Mouse (Mus musculus) liver, adult 2 months (tissue): ENCODE data around the gene Rpap1. TPM values are rescaled to one million over a fixed set of nuclear protein-coding genes. Genes with fewer than 3 reads are reported as not detected.
"Not testable (repeated sequence)": the region's sequence is repeated elsewhere in the genome, so short reads cannot be mapped to it uniquely, and the experiment has no call there.

Experiments used
- DNase-seq: peaks from one replicate; pipeline ENCODE4 v3.0.0-alpha.2; 2011; ENCODE audit warnings: low read depth, low spot score; ENCODE audit errors: extremely low read depth
- H3K27ac ChIP-seq: fragments of 200-500 bp; replicated peaks from 2 replicates; pipeline ENCODE4 v1.5.1; 2012; ENCODE audit warnings: low read depth, mild to moderate bottlenecking, control low read depth, inconsistent platforms, low read length; ENCODE audit not compliant: insufficient read depth
- H3K27me3 ChIP-seq: fragments of 200-500 bp; 2 replicates; pipeline ENCODE4 v1.6.1; 2012; ENCODE audit warnings: mild to moderate bottlenecking, moderate library complexity, low read length, inconsistent platforms; ENCODE audit not compliant: control insufficient read depth, insufficient read depth
- H3K36me3 ChIP-seq: fragments of 200-500 bp; 2 replicates; pipeline ENCODE4 v1.6.1; 2012; ENCODE audit warnings: low read length, inconsistent platforms; ENCODE audit not compliant: control insufficient read depth, insufficient read depth
- H3K4me1 ChIP-seq: fragments of 200-500 bp; 2 replicates; pipeline ENCODE4 v1.6.1; 2011; ENCODE audit warnings: low read length; ENCODE audit not compliant: control insufficient read depth, insufficient read depth
- H3K4me3 ChIP-seq: fragments of 200-500 bp; 2 replicates; pipeline ENCODE4 v1.5.1; 2011; ENCODE audit warnings: low read depth, mild to moderate bottlenecking, control low read depth, low read length, moderate library complexity; ENCODE audit not compliant: insufficient read depth
- H3K79me2 ChIP-seq: fragments of 200-500 bp; 2 replicates; pipeline ENCODE4 v1.6.1; 2012; ENCODE audit warnings: inconsistent platforms, mild to moderate bottlenecking, low read length, moderate library complexity; ENCODE audit not compliant: control insufficient read depth, insufficient read depth
- H3K9ac ChIP-seq: fragments of 200-500 bp; 2 replicates; pipeline ENCODE4 v1.6.1; 2012; ENCODE audit warnings: low read depth, mild to moderate bottlenecking, control low read depth, inconsistent platforms, low read length
- CTCF ChIP-seq: fragments of 200-500 bp; IDR thresholded peaks from 2 replicates; pipeline ENCODE4 v1.5.1; 2011; ENCODE audit warnings: low read depth, low read length, control low read depth
- POLR2A ChIP-seq: fragments of 200-500 bp; IDR thresholded peaks from 2 replicates; pipeline ENCODE4 v1.6.1; 2011; ENCODE audit warnings: low read length, control low read depth; ENCODE audit not compliant: insufficient read depth; ENCODE audit errors: extremely low read depth
- WGBS: fragments of 180-500 bp; shearing (Covaris S2); methylation state at CpG from one replicate; pipeline ENCODE4 v1.1.7; 2018; 5-methylcytosine and 5-hydroxymethylcytosine counted together
- polyA plus RNA-seq: library from polyadenylated mRNA; depleted of rRNA; stranded (reverse); fragments of >200 nt; gene quantifications from 2 replicates; pipeline ENCODE4 v1.2.3, GENCODE M21; 2012; rRNA removed
- total RNA-seq: library from RNA; depleted of rRNA; stranded (reverse); fragments of >200 nt; gene quantifications from 2 replicates; pipeline ENCODE4 v1.2.3, GENCODE M21; 2014; rRNA removed

Rpap1 gene
- total and polyA plus RNA-seq, 2 experiments: 2.4 to 10.5 TPM

DNA sequence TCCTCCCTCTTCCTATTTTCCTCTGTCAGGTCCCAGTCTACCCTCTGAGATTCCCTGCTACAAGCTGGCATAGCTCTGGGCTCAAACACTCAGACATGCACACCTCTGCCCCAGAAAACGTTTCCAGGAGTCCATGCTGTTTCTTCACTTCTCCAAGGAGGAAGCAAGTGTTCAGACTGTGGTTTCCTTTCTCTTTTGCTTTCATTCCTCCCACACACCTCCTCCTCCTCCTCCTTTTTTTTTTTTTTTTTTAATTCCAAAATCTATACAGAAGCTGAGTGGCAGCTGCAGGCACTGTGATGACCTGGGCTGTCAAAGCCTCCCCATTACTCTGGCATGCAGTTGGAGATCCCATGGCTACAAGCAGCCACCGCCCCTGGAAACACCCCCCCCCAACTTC, 46.8 kb downstream of the Rpap1 start:
- peaks cover 8% of the 10 kb centered on the region for H3K27me3 ChIP-seq

DNA sequence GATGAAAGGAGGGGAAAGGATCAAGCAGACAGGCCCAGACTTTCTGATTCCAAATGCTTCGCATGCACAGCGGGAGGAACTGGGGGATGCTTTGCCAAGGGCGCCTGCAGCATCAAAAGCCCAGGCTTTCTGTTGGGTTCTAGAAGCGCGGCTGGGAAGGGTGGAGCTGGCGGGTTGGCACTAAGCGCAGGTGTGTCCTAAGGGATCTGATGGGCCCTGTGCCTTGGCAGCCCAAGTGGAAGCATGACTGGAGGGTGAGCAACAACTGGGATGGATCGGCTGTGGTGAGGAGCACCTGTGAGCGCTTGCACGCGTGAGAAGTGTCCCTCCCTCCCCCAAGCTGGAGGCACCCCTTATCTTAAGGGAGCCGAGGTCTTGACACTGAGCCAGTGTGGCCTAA, 50.2 kb downstream of the Rpap1 start:
- WGBS: 37% methylated on average over 12 of the region's 12 CpGs
- H3K27me3 ChIP-seq: no peaks in the 10 kb centered on the region
- no peak overlapping the region for H3K4me3 ChIP-seq
- DNase-seq: no peak
- no peak overlapping the region for H3K9ac ChIP-seq
- no peaks in the 10 kb centered on the region for H3K79me2 ChIP-seq
- peaks cover 14% of the 10 kb centered on the region; the same call in 1 of the 2 replicates for H3K36me3 ChIP-seq
- TF ChIP-seq POLR2A: no peak
- TF ChIP-seq CTCF: no peak
- H3K27ac ChIP-seq: no peak overlapping the region
- no peaks in the 10 kb centered on the region for H3K4me1 ChIP-seq

More for the DNA sequence above, 46.8 kb downstream of the Rpap1 start:
- no peaks in the 10 kb centered on the region for H3K36me3 ChIP-seq
- TF ChIP-seq POLR2A (no peak), CTCF (no peak)
- WGBS: 66% methylated on average over 2 of the region's 2 CpGs
- no peaks in the 10 kb centered on the region for H3K79me2 ChIP-seq
- peaks cover 14% of the 10 kb centered on the region; the same call in 1 of the 2 replicates for H3K4me1 ChIP-seq
- no peak for DNase-seq
- no peak overlapping the region for H3K4me3 ChIP-seq
- H3K9ac ChIP-seq: no peak overlapping the region
- H3K27ac ChIP-seq: no peak overlapping the region

DNA sequence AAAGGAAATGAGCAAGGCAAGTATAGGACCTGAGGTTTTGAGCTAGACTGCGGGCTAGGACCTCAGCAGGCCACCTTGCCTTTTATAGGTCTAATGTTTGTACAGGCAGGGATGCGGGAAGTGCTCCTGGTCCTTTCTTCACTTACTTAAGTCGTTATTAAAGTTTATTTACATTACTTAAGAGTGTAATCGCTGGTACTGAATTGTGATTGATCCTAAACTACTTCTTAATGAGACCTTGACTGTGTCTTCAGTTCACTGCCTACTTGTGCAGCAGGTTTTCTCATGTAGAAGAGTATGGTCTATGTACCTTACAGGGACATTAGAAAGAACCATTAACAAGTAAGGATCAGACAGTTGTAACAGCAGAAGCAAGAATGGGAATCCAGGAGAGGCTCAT, 56.6 kb downstream of the Rpap1 start:
- TF ChIP-seq CTCF (no peak), POLR2A (no peak)
- Histone ChIP-seq H3K4me1 (no peaks in the 10 kb centered on the region), H3K36me3 (peaks cover 62% of the 10 kb centered on the region), H3K9ac (no peak overlapping the region), H3K79me2 (no peaks in the 10 kb centered on the region), H3K27ac (no peak overlapping the region), H3K4me3 (no peak overlapping the region), H3K27me3 (no peaks in the 10 kb centered on the region)
- WGBS: 93% methylated on average over 4 of the region's 4 CpGs
- DNase-seq: no peak

DNA sequence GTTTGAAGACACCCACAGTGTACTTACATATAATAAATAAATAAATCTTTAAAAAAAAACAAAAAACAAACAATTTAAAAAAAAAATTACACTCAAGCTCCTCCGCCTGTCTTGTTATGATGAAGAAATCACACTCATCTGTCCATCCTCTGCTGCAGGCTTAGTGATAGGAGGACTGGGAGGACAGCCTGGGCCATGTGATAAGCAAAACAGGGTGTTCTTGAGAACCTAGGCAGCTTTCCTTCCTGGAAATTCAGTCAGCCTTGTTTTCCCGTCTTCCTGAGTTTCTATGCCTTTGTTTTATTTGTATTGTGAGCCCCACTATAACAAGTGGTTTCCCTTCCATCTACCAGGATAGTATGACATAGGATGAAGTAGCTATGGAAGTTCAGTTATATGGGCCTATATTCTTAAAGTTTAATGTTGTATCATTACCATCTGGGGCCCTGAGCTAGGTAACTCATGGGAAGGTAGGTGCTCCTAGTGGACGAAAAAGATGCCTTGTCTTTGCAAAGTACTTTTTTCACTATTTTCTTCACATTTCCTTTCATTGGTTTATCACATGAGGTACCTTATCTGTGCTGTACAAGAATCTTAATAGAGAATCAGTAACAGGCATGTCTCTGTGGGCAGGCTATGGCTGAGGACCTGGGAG, 59.4 kb downstream of the Rpap1 start:
- peaks cover 72% of the 10 kb centered on the region for H3K36me3 ChIP-seq
- no peak overlapping the region for H3K27ac ChIP-seq
- H3K4me3 ChIP-seq: no peak overlapping the region
- H3K9ac ChIP-seq: no peak overlapping the region
- H3K4me1 ChIP-seq: no peaks in the 10 kb centered on the region
- DNase-seq: no peak
- no peak for TF ChIP-seq POLR2A
- no peak for TF ChIP-seq CTCF
- 96% methylated on average over 3 of the region's 3 CpGs for WGBS
- no peaks in the 10 kb centered on the region for H3K79me2 ChIP-seq
- no peaks in the 10 kb centered on the region for H3K27me3 ChIP-seq

DNA sequence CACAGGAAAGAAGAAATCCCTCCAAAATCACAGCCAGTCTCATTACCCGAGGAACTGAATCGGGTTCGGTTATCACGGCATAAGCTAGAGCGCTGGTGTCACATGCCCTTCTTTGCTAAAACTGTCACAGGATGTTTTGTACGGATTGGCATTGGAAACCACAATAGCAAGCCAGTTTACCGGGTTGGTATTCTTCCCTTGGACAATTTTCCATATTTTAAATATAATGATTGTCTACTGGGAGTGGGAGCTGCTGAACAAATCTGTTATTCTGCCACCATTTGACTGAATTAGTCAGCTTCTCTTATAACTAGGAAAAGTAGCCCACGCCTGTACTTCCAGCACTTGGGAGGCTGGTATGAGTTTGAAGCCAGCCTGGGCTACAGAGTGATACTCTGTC, 66.3 kb downstream of the Rpap1 start:
- DNase-seq: no peak

DNA sequence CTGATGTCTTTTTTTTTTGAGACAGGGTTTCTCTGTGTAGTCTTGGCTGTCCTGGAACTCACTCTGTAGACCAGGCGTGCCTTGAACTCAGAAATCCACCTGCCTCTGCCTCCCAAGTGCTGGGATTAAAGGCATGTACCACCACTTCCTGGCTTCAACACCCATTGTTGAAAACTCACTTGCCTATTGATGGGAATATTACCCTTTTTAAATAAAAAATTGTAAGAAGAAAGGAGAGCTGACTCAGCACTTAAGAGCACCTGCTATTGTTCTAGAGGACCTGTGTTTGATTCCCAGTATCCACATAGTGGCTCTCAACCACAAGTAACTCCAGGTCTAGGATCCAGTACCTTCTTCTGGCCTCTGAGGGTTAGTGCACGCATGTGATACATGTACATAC, 71.5 kb downstream of the Rpap1 start:
- H3K36me3 ChIP-seq: peaks cover 39% of the 10 kb centered on the region
- not testable (repeated sequence) for H3K4me1 ChIP-seq, H3K4me3 ChIP-seq, H3K9ac ChIP-seq, H3K27ac ChIP-seq, H3K79me2 ChIP-seq, H3K27me3 ChIP-seq, DNase-seq
- whole genome bisulfite sequencing: 100% methylated on average over 2 of the region's 2 CpGs

More for the DNA sequence above, 66.3 kb downstream of the Rpap1 start:
- Histone ChIP-seq H3K27ac (no peak overlapping the region), H3K4me1 (no peaks in the 10 kb centered on the region), H3K9ac (no peak overlapping the region), H3K27me3 (no peaks in the 10 kb centered on the region), H3K4me3 (no peak overlapping the region), H3K79me2 (no peaks in the 10 kb centered on the region), H3K36me3 (peaks cover 53% of the 10 kb centered on the region)
- 97% methylated on average over 8 of the region's 8 CpGs for WGBS
- TF ChIP-seq CTCF (no peak), POLR2A (no peak)

Other genes starting within 250 kb of the Rpap1 start
- gene Exd1, start 239.9 kb downstream of the Rpap1 start, total RNA-seq: 0.83 and 0.87 TPM in 2 replicates
- 0.66 and 0.87 TPM in 2 replicates for gene Exd1, start 239.9 kb downstream of the Rpap1 start, polyA plus RNA-seq
- gene Chp1, start 239.8 kb downstream of the Rpap1 start, total RNA-seq: 165 and 178 TPM in 2 replicates
- 176 and 216 TPM in 2 replicates for gene Chp1, start 239.8 kb downstream of the Rpap1 start, polyA plus RNA-seq
- 0.46 and 1.4 TPM in 2 replicates for gene Nusap1, start 169.2 kb downstream of the Rpap1 start, total RNA-seq
- gene Nusap1, start 169.2 kb downstream of the Rpap1 start, polyA plus RNA-seq: 0.06 and 0.07 TPM in 2 replicates
- gene Oip5, start 169.1 kb downstream of the Rpap1 start, total RNA-seq: 0.92 and 0.94 TPM in 2 replicates
- 0.37 and 0.69 TPM in 2 replicates for gene Oip5, start 169.1 kb downstream of the Rpap1 start, polyA plus RNA-seq
- gene Ndufaf1, start 124.7 kb downstream of the Rpap1 start, total RNA-seq: 28.0 and 36.2 TPM in 2 replicates
- gene Ndufaf1, start 124.7 kb downstream of the Rpap1 start, polyA plus RNA-seq: 7.6 and 9.4 TPM in 2 replicates
- 5.4 and 5.6 TPM in 2 replicates for gene Rtf1, start 112.5 kb downstream of the Rpap1 start, total RNA-seq
- gene Rtf1, start 112.5 kb downstream of the Rpap1 start, polyA plus RNA-seq: 4.4 and 5.2 TPM in 2 replicates
- 0.65 and 1.8 TPM in 2 replicates for gene Itpka, start 45.2 kb downstream of the Rpap1 start, total RNA-seq
- gene Itpka, start 45.2 kb downstream of the Rpap1 start, polyA plus RNA-seq: 1.7 and 3.6 TPM in 2 replicates
- gene Ltk, start 27.1 kb downstream of the Rpap1 start, total RNA-seq: 0.07 TPM in 1 of 2 replicates, not detected in the other
- gene Ltk, start 27.1 kb downstream of the Rpap1 start, polyA plus RNA-seq: 0.10 and 0.66 TPM in 2 replicates
- gene Tyro3, start 10.2 kb upstream of the Rpap1 start, total RNA-seq: 0.18 and 0.34 TPM in 2 replicates
- 0.14 and 0.39 TPM in 2 replicates for gene Tyro3, start 10.2 kb upstream of the Rpap1 start, polyA plus RNA-seq
- 22.0 and 30.4 TPM in 2 replicates for gene Mga, start 109.7 kb upstream of the Rpap1 start, total RNA-seq
- 5.5 and 7.0 TPM in 2 replicates for gene Mga, start 109.7 kb upstream of the Rpap1 start, polyA plus RNA-seq
- 2.9 and 3.3 TPM in 2 replicates for gene Mapkbp1, start 185.2 kb upstream of the Rpap1 start, total RNA-seq
- gene Mapkbp1, start 185.2 kb upstream of the Rpap1 start, polyA plus RNA-seq: 2.2 and 4.6 TPM in 2 replicates
- gene Jmjd7, start 239.9 kb upstream of the Rpap1 start, total RNA-seq: 1.7 and 2.8 TPM in 2 replicates
- 4.6 and 6.5 TPM in 2 replicates for gene Jmjd7, start 239.9 kb upstream of the Rpap1 start, polyA plus RNA-seq
- 0.13 and 1.5 TPM in 2 replicates for gene Gm28042, start 240.0 kb upstream of the Rpap1 start, total RNA-seq
- 0.91 and 1.8 TPM in 2 replicates for gene Gm28042, start 240.0 kb upstream of the Rpap1 start, polyA plus RNA-seq
- gene Pla2g4b, start 245.9 kb upstream of the Rpap1 start, total RNA-seq: 0.37 and 1.7 TPM in 2 replicates
- gene Pla2g4b, start 245.9 kb upstream of the Rpap1 start, polyA plus RNA-seq: 2.0 and 2.4 TPM in 2 replicates